Mouse (Mus musculus) layer of hippocampus, adult 8-10 months (tissue): ENCODE measurements around the gene Ppia. TPM values are rescaled to one million over a fixed set of nuclear protein-coding genes. Genes with fewer than 3 reads are reported as not detected.
"Not testable (repeated sequence)": the region's sequence is repeated elsewhere in the genome, so short reads cannot be mapped to it uniquely, and the experiment has no call there.

Source experiments
- DNase-seq, 2 experiments: peaks; one replicate each; pipeline ENCODE4 v3.0.0; 2022; ENCODE audit warnings: low spot score in 2 of 2
- total RNA-seq, 4 experiments: library from RNA; stranded (reverse); gene quantifications; 2 replicates each; pipeline ENCODE4 v1.2.4; 2022

Ppia gene
- total RNA-seq: 1,000 to 10,000 TPM; 1,319 to 1,646 (median 1,558) TPM

GRCm38 (mm10) chr11:6414751-6415550 is at the start of gene Ppia:
Gene Ppia, plus strand, starts transcription at chr11:6415443.
- DNase-seq: no peak

GRCm38 (mm10) chr11:6365885-6366284 is 49.4 kb upstream of the Ppia start:
- peak in 1 of 2 experiments; percentile 58 for DNase-seq

GRCm38 (mm10) chr11:6366434-6366833 is 48.8 kb upstream of the Ppia start:
- no peak for DNase-seq

- DNase-seq: no peak
Measured at GRCm38 (mm10) chr11:6367156-6367555, 48.1 kb upstream of the Ppia start.

GRCm38 (mm10) chr11:6367986-6368385 is 47.3 kb upstream of the Ppia start:
- DNase-seq: not testable (repeated sequence)

GRCm38 (mm10) chr11:6371376-6372155 is 43.7 kb upstream of the Ppia start:
- no peak for DNase-seq

GRCm38 (mm10) chr11:6372784-6373183 is 42.5 kb upstream of the Ppia start:
- no peak for DNase-seq

- DNase-seq: no peak
Measured at GRCm38 (mm10) chr11:6380916-6381315, 34.3 kb upstream of the Ppia start.

- no peak for DNase-seq
Measured at GRCm38 (mm10) chr11:6388126-6388725, 27.0 kb upstream of the Ppia start.

GRCm38 (mm10) chr11:6388726-6389413 is 26.4 kb upstream of the Ppia start, which contains the start of gene Zmiz2:
Gene Zmiz2, plus strand, starts transcription at chr11:6389074.
- peak; percentile 85 to 92 for DNase-seq

- no peak for DNase-seq
Measured at GRCm38 (mm10) chr11:6389483-6389921, 25.7 kb upstream of the Ppia start.

- no peak for DNase-seq
Measured at GRCm38 (mm10) chr11:6390376-6391053, 24.7 kb upstream of the Ppia start.

- DNase-seq: no peak
Measured at GRCm38 (mm10) chr11:6391516-6392276, 23.5 kb upstream of the Ppia start.

GRCm38 (mm10) chr11:6392857-6393256 is 22.4 kb upstream of the Ppia start:
- DNase-seq: no peak

- DNase-seq: no peak
Measured at GRCm38 (mm10) chr11:6393866-6394265, 21.4 kb upstream of the Ppia start.

GRCm38 (mm10) chr11:6395565-6395964 is 19.7 kb upstream of the Ppia start:
- no peak for DNase-seq

GRCm38 (mm10) chr11:6398141-6398540 is 17.1 kb upstream of the Ppia start:
- DNase-seq: peak in 1 of 2 experiments; percentile 4

- peak; percentile 42 to 66 for DNase-seq
Measured at GRCm38 (mm10) chr11:6402515-6403510, 12.4 kb upstream of the Ppia start.
